Mouse (Mus musculus): ENCODE data around the gene Vmp1. TPM values are rescaled to one million over a fixed set of nuclear protein-coding genes. Genes with fewer than 3 reads are reported as not detected.

The Vmp1 gene
- total and polyA plus RNA-seq, 3 experiments, result 80.9 to 209 (median 167) TPM

GRCm38 (mm10) chr11:86568425-86568824 is 115.2 kb downstream of the Vmp1 start (continued):
- peak; percentile 73; the same call in 1 of the 2 replicates for TF ChIP-seq SIN3A (IDR thresholded peaks at IDR 0.05; ENCODE audit: low read length)
- TF ChIP-seq ETS1 (conservative IDR thresholded peaks at IDR 0.05; ENCODE audit: low read depth, low read length), result no peak
- TF ChIP-seq IRF4 (IDR thresholded peaks at IDR 0.05; ENCODE audit: low read depth, low read length), result peak; percentile 30; the same call in 1 of the 2 replicates
- no peak for TF ChIP-seq HCFC1 (IDR thresholded peaks at IDR 0.05; ENCODE audit: low read depth, low read length)
- no peak for TF ChIP-seq MAFK (IDR thresholded peaks at IDR 0.05; ENCODE audit: insufficient replicate concordance, low read length)
- TF ChIP-seq JUN (IDR thresholded peaks at IDR 0.05; ENCODE audit: insufficient read depth, low read depth, low read length), result no peak
- no peak for TF ChIP-seq MAZ (IDR thresholded peaks at IDR 0.05; ENCODE audit: low read depth, low read length)
- no peak for TF ChIP-seq ELF1 (IDR thresholded peaks at IDR 0.05; ENCODE audit: low read depth, low read length)
- TF ChIP-seq USF1 (IDR thresholded peaks at IDR 0.05; ENCODE audit: low read depth, low read length), result no peak
- no peak; the same call in 1 of the 2 replicates for TF ChIP-seq MYC (IDR thresholded peaks at IDR 0.05; ENCODE audit: low read depth, low read length)
- TF ChIP-seq RCOR1 (conservative IDR thresholded peaks at IDR 0.05; ENCODE audit: low read depth, low read length), result no peak
- peak; percentile 34 to 96; a peak in 3 of 4 replicates for TF ChIP-seq CTCF (conservative IDR thresholded peaks at IDR 0.05 in 1 of 2, IDR thresholded peaks at IDR 0.05 in 1 of 2; ENCODE audit: low read depth in 2 of 2, low read length in 2 of 2)
- peak; percentile 29; the same call in 1 of the 2 replicates for TF ChIP-seq POLR2A (IDR thresholded peaks at IDR 0.05; ENCODE audit: low read depth, low read length)
- no peak for TF ChIP-seq CHD1 (IDR thresholded peaks at IDR 0.05; ENCODE audit: low read depth, low read length)
- TF ChIP-seq NELFE (IDR thresholded peaks at IDR 0.05; ENCODE audit: low read depth, low read length), result no peak
- TF ChIP-seq POLR2AphosphoS2 (IDR thresholded peaks at IDR 0.05; ENCODE audit: low read depth, low read length), result no peak
- TF ChIP-seq NRF1 (IDR thresholded peaks at IDR 0.05; ENCODE audit: low read depth, low read length), result no peak
- TF ChIP-seq UBTF (IDR thresholded peaks at IDR 0.05; ENCODE audit: low read depth, low read length), result no peak
- no peak for TF ChIP-seq JUND (conservative IDR thresholded peaks at IDR 0.05; ENCODE audit: low read depth, low read length)

- no peaks in the 10 kb centered on the region for H3K79me2 ChIP-seq (replicated peaks; ENCODE audit: control insufficient read depth, extremely low read depth, insufficient read depth, poor library complexity, severe bottlenecking)
- peaks cover 38 to 85% of the 10 kb centered on the region in 2 experiments for H3K36me3 ChIP-seq (replicated peaks in 1 of 2; ENCODE audit: control insufficient read depth in 1 of 2, insufficient read depth in 1 of 2, low read length in 1 of 2)
- no peak overlapping the region for H3K4me3 ChIP-seq (replicated peaks in 1 of 3; ENCODE audit: low read depth in 2 of 3, low read length in 2 of 3, poor library complexity in 1 of 3)
- H3K4me2 ChIP-seq (ENCODE audit: insufficient read depth, low read depth, poor library complexity, severe bottlenecking), result no peak overlapping the region
- no peaks in the 10 kb centered on the region for H3K9me3 ChIP-seq (replicated peaks; ENCODE audit: low read length)
- no peak overlapping the region for H3K27ac ChIP-seq (ENCODE audit: insufficient read depth, low read depth)
- no peak for TF ChIP-seq HCFC1 (IDR thresholded peaks at IDR 0.05; ENCODE audit: low read depth, low read length)
- TF ChIP-seq BHLHE40 (IDR thresholded peaks at IDR 0.05; ENCODE audit: low read depth, low read length), result peak; percentile 69
- dilution Hi-C loops (cut with MboI; ENCODE audit: extremely low pct_ligation_motif_present, extremely low pct_unique_long_range_greater_than_20kb, low sequenced_read_pairs) (no loop called here), in situ Hi-C loops (cut with MboI; ENCODE audit: low pct_ligation_motif_present, low pct_unique_long_range_greater_than_20kb, low sequenced_read_pairs) (loop anchor here (25.0 kb wide), 1 partner anchor 279 kb away; no protein-coding TSS in a partner anchor)
- H3K9ac ChIP-seq (ENCODE audit: insufficient read depth, low read depth), result no peak overlapping the region
- no peaks in the 10 kb centered on the region for H3K27me3 ChIP-seq (replicated peaks)
- no peak for DNase-seq (ENCODE audit: extremely low read depth)
- H3K4me1 ChIP-seq (ENCODE audit: control insufficient read depth in 1 of 2, insufficient read depth in 2 of 2), result peaks cover 0 to 22% of the 10 kb centered on the region in 2 experiments; a peak in 2 of 4 replicates
Observed at GRCm38 (mm10) chr11:86558258-86558657, 125.4 kb downstream of the Vmp1 start.

Measured in CH12.LX (cell line).